Mouse (Mus musculus) heart, postnatal 36 days (tissue): Measurements from ENCODE around the gene Olfr1463. TPM values are rescaled to one million over a fixed set of nuclear protein-coding genes. Genes with fewer than 3 reads are reported as not detected.

ENCODE experiments used
- DNase-seq, 2 experiments: peaks; one replicate each; pipeline ENCODE4 v3.0.0; 2021 to 2022
- intact Hi-C: fragments of 180-260 bp; cut with DNase I; formaldehyde crosslinking; loops from one replicate; pipeline ENCODE4 v1.15.1; 2025
- total RNA-seq, 2 experiments: library from RNA; stranded (reverse); gene quantifications; 2 replicates each; pipeline ENCODE4 v1.2.3; 2021

Olfr1463 gene
- not detected for total RNA-seq

DNA sequence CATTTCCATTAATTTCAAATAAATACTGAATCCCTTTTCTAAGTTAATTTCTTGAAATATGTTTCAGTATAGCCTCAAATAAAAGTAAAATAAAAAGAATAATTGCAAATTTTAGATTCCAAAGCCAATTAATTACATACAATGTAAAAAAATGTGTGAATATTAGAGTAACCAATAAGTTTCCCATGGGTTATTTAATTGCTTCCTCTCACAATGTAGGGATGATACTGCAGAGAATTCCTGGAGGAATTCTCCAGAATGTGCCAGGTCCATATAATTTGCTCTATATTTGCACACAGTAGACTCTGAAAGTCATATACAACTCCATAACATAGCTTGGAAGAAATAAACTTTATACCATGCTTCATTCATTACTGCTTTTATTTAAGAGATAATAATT, at the start of gene Olfr1463:
Gene Olfr1463 (plus strand): TSS at position 301 of the 400 bp plus-strand sequence.
- intact Hi-C loops, result no loop called here
- DNase-seq, result no peak

GRCm38 (mm10) chr19:13185434-13185833, 45.7 kb upstream of the Olfr1463 start, which contains the start of gene Olfr1462:
Gene Olfr1462 (plus strand): TSS chr19:13185734.
- no peak for DNase-seq
- intact Hi-C loops, result no loop called here

DNA sequence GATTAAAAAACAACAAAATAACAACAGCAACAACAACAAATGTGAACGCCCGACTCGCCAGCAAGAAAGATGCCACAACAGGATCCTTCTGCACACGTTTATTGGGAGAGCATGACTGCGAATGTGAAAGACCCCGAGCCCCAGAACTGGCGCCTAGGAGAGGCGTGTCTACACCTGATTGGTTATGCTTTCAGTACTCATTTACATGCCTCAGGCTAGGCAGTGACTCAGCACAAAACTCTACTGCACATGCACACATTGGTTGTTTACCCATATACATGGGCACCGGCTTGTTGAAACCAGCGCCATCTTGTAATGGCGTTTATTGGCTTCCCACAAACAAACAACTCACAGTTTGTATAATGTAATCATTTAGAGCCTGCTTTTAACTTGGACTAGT, 9.5 kb upstream of the Olfr1463 start:
- DNase-seq, result no peak
- intact Hi-C loops, result no loop called here

Other genes with a start within 250 kb of the Olfr1463 start
- not detected for gene Olfr1451, start 236.3 kb upstream of the Olfr1463 start, total RNA-seq
- not detected for gene Olfr1453, start 203.0 kb upstream of the Olfr1463 start, total RNA-seq
- not detected for gene Olfr1454, start 170.7 kb upstream of the Olfr1463 start, total RNA-seq
- gene Olfr1457, start 133.4 kb upstream of the Olfr1463 start, total RNA-seq, result not detected
- not detected for gene Olfr1458, start 124.6 kb upstream of the Olfr1463 start, total RNA-seq
- under 1 TPM; 0.03 TPM for gene Olfr1459, start 81.8 kb upstream of the Olfr1463 start, total RNA-seq
- gene Olfr1461, start 68.3 kb upstream of the Olfr1463 start, total RNA-seq, result not detected
- not detected for gene Olfr1462, start 45.6 kb upstream of the Olfr1463 start, total RNA-seq
- gene Olfr1465, start 84.2 kb downstream of the Olfr1463 start, total RNA-seq, result not detected
- gene Olfr1466, start 107.5 kb downstream of the Olfr1463 start, total RNA-seq, result not detected
- not detected for gene Olfr1467, start 130.9 kb downstream of the Olfr1463 start, total RNA-seq
- not detected for gene Olfr1469, start 176.5 kb downstream of the Olfr1463 start, total RNA-seq
- not detected for gene Olfr1471, start 212.1 kb downstream of the Olfr1463 start, total RNA-seq
- gene Olfr1472, start 224.8 kb downstream of the Olfr1463 start, total RNA-seq, result not detected
- not detected for gene Olfr1474, start 238.2 kb downstream of the Olfr1463 start, total RNA-seq
- not detected for gene Olfr1475, start 248.9 kb downstream of the Olfr1463 start, total RNA-seq